Mouse (Mus musculus) gastrocnemius, postnatal 4 days (tissue): Measurements from ENCODE around the gene Ccdc107. TPM values are rescaled to one million over a fixed set of nuclear protein-coding genes. Genes with fewer than 3 reads are reported as not detected.

Experiments
- DNase-seq, 2 experiments: peaks; one replicate each; pipeline ENCODE4 v3.0.0; 2021 to 2022; ENCODE audit warnings: low spot score in 2 of 2, mixed read lengths in 2 of 2
- long read RNA-seq, 2 experiments: library from polyadenylated mRNA; stranded (forward); transcript quantifications; one replicate each; pipeline ENCODE4 v2.0.0; 2021
- total RNA-seq, 2 experiments: library from RNA; stranded (reverse); gene quantifications; 2 replicates each; pipeline ENCODE4 v1.2.3; 2021

The Ccdc107 gene
- 10 to 100 TPM; 23.3 to 28.6 TPM for total RNA-seq
- long read RNA-seq, experiment 1, transcript Ccdc107-201 (6 exons, 817 nt) = major isoform, 22 of 26 reads
- long read RNA-seq, experiment 1, partial matches to known transcripts = 3 of 26 reads
- long read RNA-seq, experiment 1, other reads (novel, unspliced or antisense) = 1 of 26 reads
- long read RNA-seq, experiment 2, transcript Ccdc107-201 (6 exons, 817 nt) = major isoform, 29 of 33 reads
- long read RNA-seq, experiment 2, partial matches to known transcripts = 2 of 33 reads
- long read RNA-seq, experiment 2, other reads (novel, unspliced or antisense) = 2 of 33 reads

GRCm38 (mm10) chr4:43492821-43493185, at the start of gene Ccdc107:
Gene Ccdc107 (plus strand): TSS chr4:43492900.
- DNase-seq = peak; percentile 72 to 86

GRCm38 (mm10) chr4:43443511-43443910, 49.2 kb upstream of the Ccdc107 start:
- peak; percentile 22 to 48 for DNase-seq

- peak; percentile 57 to 83 for DNase-seq
These were observed 45.4 kb upstream of the Ccdc107 start for GRCm38 (mm10) chr4:43447251-43447650.

- DNase-seq = no peak
These were observed 44.1 kb upstream of the Ccdc107 start for GRCm38 (mm10) chr4:43448554-43448953.

GRCm38 (mm10) chr4:43452315-43452714, 40.4 kb upstream of the Ccdc107 start:
- DNase-seq = no peak

- DNase-seq = no peak
These were observed 39.3 kb upstream of the Ccdc107 start for GRCm38 (mm10) chr4:43453413-43453812.

- no peak for DNase-seq
These were observed 38.5 kb upstream of the Ccdc107 start, which contains the start of gene Cd72 for GRCm38 (mm10) chr4:43454041-43454836. Gene Cd72 (minus strand): TSS chr4:43454628.

GRCm38 (mm10) chr4:43456470-43456869, 36.2 kb upstream of the Ccdc107 start:
- no peak for DNase-seq

- no peak for DNase-seq
These were observed 35.6 kb upstream of the Ccdc107 start for GRCm38 (mm10) chr4:43457124-43457523.

GRCm38 (mm10) chr4:43463102-43463501, 29.6 kb upstream of the Ccdc107 start:
- no peak for DNase-seq

GRCm38 (mm10) chr4:43465935-43466334, 26.8 kb upstream of the Ccdc107 start:
- DNase-seq = no peak

- DNase-seq = no peak
These were observed 25.8 kb upstream of the Ccdc107 start for GRCm38 (mm10) chr4:43466872-43467271.

GRCm38 (mm10) chr4:43470301-43470700, 22.4 kb upstream of the Ccdc107 start:
- no peak for DNase-seq

GRCm38 (mm10) chr4:43473636-43474035, 19.1 kb upstream of the Ccdc107 start:
- no peak for DNase-seq

GRCm38 (mm10) chr4:43476604-43477003, 16.1 kb upstream of the Ccdc107 start:
- DNase-seq = no peak

GRCm38 (mm10) chr4:43477857-43478533, 14.7 kb upstream of the Ccdc107 start:
- peak; percentile 72 to 83 for DNase-seq

- DNase-seq = no peak
These were observed 14.2 kb upstream of the Ccdc107 start for GRCm38 (mm10) chr4:43478534-43478858.

- peak; percentile 59 to 84 for DNase-seq
These were observed 13.5 kb upstream of the Ccdc107 start for GRCm38 (mm10) chr4:43478906-43479832.

GRCm38 (mm10) chr4:43480985-43481384, 11.7 kb upstream of the Ccdc107 start:
- DNase-seq = no peak

- no peak for DNase-seq
These were observed 10.7 kb upstream of the Ccdc107 start for GRCm38 (mm10) chr4:43481894-43482456.
